10 mouse cellular contexts compared by ENCODE assay signal in genomic region chr13:36540231-36540630, GRCm38 (mm10).
DNase-seq lines count a peak whose midpoint lies in the region; ATAC-seq and TF ChIP-seq lines count a peak whose summit lies in the region.
"Had no signal": no experiment of that assay in that cellular context is flagged by ENCODE, and none has a peak within 500 bp of the region (broad histone marks: within the 10 kb centered on the region; RNA-seq: fewer than 3 reads in every experiment).

No protein-coding gene starts in this region.

- peak overlapping the region; percentile 36; the same call in 1 of the 2 replicates for H3K27ac ChIP-seq in midbrain, embryonic 12.5 days (replicated peaks)
- no peak overlapping the region for H3K27ac ChIP-seq in midbrain, postnatal 0 days (ENCODE audit: low read depth, low read length)
- no peak overlapping the region for H3K27ac ChIP-seq in hindbrain, embryonic 16.5 days (ENCODE audit: low read depth, low read length)
- H3K27ac ChIP-seq: macrophage had no signal

- no peak; the same call in 1 of the 2 replicates for TF ChIP-seq CTCF in midbrain, postnatal 0 days (IDR thresholded peaks at IDR 0.05)

- no peak overlapping the region for H3K4me3 ChIP-seq in midbrain, embryonic 12.5 days
- no peak overlapping the region for H3K4me3 ChIP-seq in midbrain, postnatal 0 days (ENCODE audit: low read depth, low read length)
- H3K4me3 ChIP-seq in hindbrain, embryonic 16.5 days (ENCODE audit: low read length), result no peak overlapping the region

- peaks cover 24% of the 10 kb centered on the region for H3K4me1 ChIP-seq in midbrain, embryonic 12.5 days
- H3K4me1 ChIP-seq in midbrain, postnatal 0 days (ENCODE audit: insufficient read depth, low read length), result no peaks in the 10 kb centered on the region
- H3K4me1 ChIP-seq in hindbrain, embryonic 16.5 days (ENCODE audit: control insufficient read depth, insufficient read depth, low read depth, low read length), result no peaks in the 10 kb centered on the region; the same call in 1 of the 2 replicates

- intact Hi-C loops in gastrocnemius, postnatal 36 days (cut with DNase I), result no loop called here

- 51% methylated on average over 10 of the region's 10 CpGs for WGBS in midbrain, embryonic 12.5 days
- WGBS in midbrain, postnatal 0 days, result 52% methylated on average over 10 of the region's 10 CpGs
- WGBS in hindbrain, embryonic 16.5 days, result 49% methylated on average over 10 of the region's 10 CpGs

- ATAC-seq in midbrain, embryonic 12.5 days (ENCODE audit: low FRiP score, low read depth), result no peak
- ATAC-seq in midbrain, postnatal 0 days (ENCODE audit: low FRiP score), result no peak
- ATAC-seq in hindbrain, embryonic 16.5 days, result peak; percentile 40; the same call in 1 of the 2 replicates
- ATAC-seq in cerebellum, adult (ENCODE audit: insufficient number of reproducible peaks, low FRiP score, low TSS enrichment), result no peak
- ATAC-seq: intestine, postnatal 0 days had no signal

- H3K4me2 ChIP-seq in midbrain, embryonic 12.5 days (replicated peaks), result no peak overlapping the region
- H3K4me2 ChIP-seq in midbrain, postnatal 0 days (ENCODE audit: low read depth, low read length, poor library complexity, severe bottlenecking), result no peak overlapping the region
- H3K4me2 ChIP-seq in hindbrain, embryonic 16.5 days (ENCODE audit: low read length), result no peak overlapping the region

- DNase-seq in gastrocnemius, postnatal 10 days, result peak; percentile 13
- DNase-seq in gastrocnemius, postnatal 36 days, result no peak
- no peak for DNase-seq in midbrain, postnatal 0 days (ENCODE audit: low spot score)
- DNase-seq in retina, postnatal 7 days (ENCODE audit: low read depth, low spot score), result peak; percentile 36
- no peak for DNase-seq in spleen, postnatal 4 days (ENCODE audit: low spot score in 2 of 2)

- H3K36me3 ChIP-seq in midbrain, embryonic 12.5 days, result no peaks in the 10 kb centered on the region
- no peaks in the 10 kb centered on the region for H3K36me3 ChIP-seq in midbrain, postnatal 0 days (ENCODE audit: insufficient read depth, low read length)
- H3K36me3 ChIP-seq in hindbrain, embryonic 16.5 days (ENCODE audit: control insufficient read depth, insufficient read depth, low read length), result no peaks in the 10 kb centered on the region

- no peaks in the 10 kb centered on the region for H3K27me3 ChIP-seq in midbrain, embryonic 12.5 days
- H3K27me3 ChIP-seq in midbrain, postnatal 0 days (ENCODE audit: insufficient read depth, low read length), result no peaks in the 10 kb centered on the region
- no peaks in the 10 kb centered on the region for H3K27me3 ChIP-seq in hindbrain, embryonic 16.5 days (replicated peaks; ENCODE audit: control insufficient read depth, insufficient read depth, low read length)

- H3K9me3 ChIP-seq in midbrain, embryonic 12.5 days, result no peaks in the 10 kb centered on the region
- no peaks in the 10 kb centered on the region for H3K9me3 ChIP-seq in midbrain, postnatal 0 days (ENCODE audit: low read length)
- H3K9me3 ChIP-seq in hindbrain, embryonic 16.5 days (ENCODE audit: control insufficient read depth, low read length), result no peaks in the 10 kb centered on the region

- no peak overlapping the region for H3K9ac ChIP-seq in midbrain, embryonic 12.5 days (replicated peaks)
- H3K9ac ChIP-seq in midbrain, postnatal 0 days (replicated peaks; ENCODE audit: low read length, poor library complexity, severe bottlenecking), result no peak overlapping the region
- H3K9ac ChIP-seq in hindbrain, embryonic 16.5 days (ENCODE audit: low read depth, low read length), result no peak overlapping the region

Comparison
In these comparisons a context has a peak if more than half of its experiments do, and no peak if none do; other contexts are left out.
1. DNase-seq: peak in gastrocnemius, postnatal 10 days (single experiment) and retina, postnatal 7 days (single experiment); none in gastrocnemius, postnatal 36 days (0 of 2), midbrain, postnatal 0 days (single experiment) and spleen, postnatal 4 days (0 of 2).